Mouse (Mus musculus): ENCODE results near the gene Usp49.

- no peak for TF ChIP-seq CTCF (IDR thresholded peaks at IDR 0.05; ENCODE audit: extremely low read depth, insufficient read depth, insufficient read length, insufficient replicate concordance)
- TF ChIP-seq POLR2A (IDR thresholded peaks at IDR 0.05; ENCODE audit: low read depth, low read length), result no peak
Observed at GRCm38 (mm10) chr17:47593854-47594182, 36.7 kb upstream of the Usp49 start.

Data from spleen, adult 2 months (tissue).